Mouse (Mus musculus): Measurements from ENCODE around the gene Cdkal1.

DNA sequence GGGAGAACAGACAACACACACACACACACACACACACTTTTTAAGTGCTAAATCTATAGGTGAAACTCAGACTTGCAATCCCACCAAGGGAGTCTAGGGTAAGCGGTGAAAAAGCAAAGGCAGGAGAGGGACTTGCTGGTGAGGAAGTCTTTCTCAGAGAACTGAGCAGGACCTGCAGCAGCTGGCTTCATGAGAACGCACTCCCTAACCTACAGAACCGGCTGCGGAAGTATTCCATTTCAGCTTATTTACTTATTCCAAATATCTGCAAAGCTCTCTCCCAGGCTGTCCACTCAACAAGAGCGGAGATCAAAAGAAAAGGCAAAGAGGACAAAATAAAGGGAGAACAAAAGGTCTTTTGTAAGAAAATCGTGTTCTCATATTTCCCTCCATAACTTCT is 8.9 kb upstream of the Cdkal1 start:
- TF ChIP-seq CTCF (IDR thresholded peaks at IDR 0.05; ENCODE audit: low read depth) (no peak), EP300 (IDR thresholded peaks at IDR 0.05; ENCODE audit: low read depth) (no peak)

Data from liver, embryonic 14.5 days (tissue).